11 mouse cellular contexts compared by ENCODE assay signal in the genomic region with DNA sequence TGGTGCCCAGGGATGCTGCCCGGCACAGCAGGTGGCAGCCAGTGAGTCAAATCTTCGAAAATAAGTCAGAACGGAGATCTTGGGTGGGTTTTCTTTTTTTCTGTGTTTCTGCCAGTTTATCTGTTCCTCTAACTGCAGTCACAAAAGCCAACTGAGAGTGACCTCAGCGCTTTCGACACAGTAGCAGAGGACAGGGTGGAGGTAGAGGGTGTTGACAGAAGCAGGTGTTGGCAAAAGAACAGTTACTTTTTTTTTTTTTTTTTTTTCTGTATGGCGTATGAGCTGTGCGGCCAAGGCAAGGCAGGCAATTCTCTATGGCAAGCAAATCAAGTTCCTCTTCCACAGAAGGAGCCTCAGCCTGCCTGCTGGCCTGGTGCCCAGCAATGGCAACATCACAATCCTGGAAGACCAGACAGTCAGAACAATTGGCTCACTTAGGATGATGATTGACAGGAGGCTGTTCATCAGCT.
DNase-seq lines count a peak whose midpoint lies in the region; ATAC-seq lines count a peak whose summit lies in the region.
"Had no signal": no experiment of that assay in that cellular context is flagged by ENCODE, and none has a peak within 500 bp of the region (broad histone marks: within the 10 kb centered on the region; RNA-seq: fewer than 3 reads in every experiment).

No protein-coding gene starts in this region.

- DNase-seq in adrenal gland, postnatal 25 days: peak; percentile 13
- DNase-seq in adrenal gland, postnatal 14 days: no peak
- DNase-seq in heart, postnatal 14 days: peak; percentile 8 to 15
- no peak for DNase-seq in heart, adult 8-10 months (ENCODE audit: low spot score)
- DNase-seq in retina, postnatal 1 day: peak; percentile 66
- no peak for DNase-seq in retina, embryonic 14.5 days (ENCODE audit: low spot score)
- no peak for DNase-seq in embryo, embryonic 10.5 days (ENCODE audit: low spot score)
- DNase-seq: gastrocnemius, postnatal 25 days; liver, embryonic 13.5 days had no signal

- intact Hi-C loops in heart, postnatal 14 days (cut with DNase I): no loop called here

- peak; percentile 86 for ATAC-seq in megakaryocyte progenitor cell, adult 5-6 weeks (replicated peaks; ENCODE audit: poor library complexity)
- ATAC-seq: Patski had no signal

Comparison
In these comparisons a context has a peak if more than half of its experiments do, and no peak if none do; other contexts are left out.
1. DNase-seq: peak in adrenal gland, postnatal 25 days (single experiment), heart, postnatal 14 days (2 of 2) and retina, postnatal 1 day (single experiment); none in adrenal gland, postnatal 14 days (single experiment), heart, adult 8-10 months (single experiment), retina, embryonic 14.5 days (single experiment) and embryo, embryonic 10.5 days (single experiment).